Mouse (Mus musculus): Measurements from ENCODE around the gene Stambp.

DNA sequence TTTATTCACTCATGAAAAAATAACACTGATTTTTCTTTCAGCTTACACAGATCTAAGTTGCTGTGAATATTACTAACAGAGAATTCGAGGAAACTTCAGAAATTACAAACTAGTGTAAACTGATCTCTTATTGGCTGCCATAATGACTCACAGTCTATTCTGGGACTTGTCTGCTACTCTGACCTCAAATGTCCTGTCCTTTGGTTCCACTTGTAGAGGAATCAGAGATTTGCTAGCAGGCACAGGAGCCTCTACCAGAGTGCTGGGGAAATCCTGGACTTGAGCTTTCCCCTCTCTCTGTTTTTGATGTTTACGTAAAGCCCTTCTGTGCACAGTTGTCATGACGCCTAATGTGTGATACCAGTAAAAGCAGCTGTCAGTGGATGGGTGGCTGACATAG is 25.5 kb upstream of the Stambp start:
- TF ChIP-seq CTCF (IDR thresholded peaks at IDR 0.05; ENCODE audit: insufficient read depth, low read length) (no peak), POLR2A (IDR thresholded peaks at IDR 0.05; ENCODE audit: borderline replicate concordance, extremely low read depth, low read depth, low read length) (no peak)
